Mouse (Mus musculus): ENCODE results near the gene Cipc.

Gene Cipc

DNA sequence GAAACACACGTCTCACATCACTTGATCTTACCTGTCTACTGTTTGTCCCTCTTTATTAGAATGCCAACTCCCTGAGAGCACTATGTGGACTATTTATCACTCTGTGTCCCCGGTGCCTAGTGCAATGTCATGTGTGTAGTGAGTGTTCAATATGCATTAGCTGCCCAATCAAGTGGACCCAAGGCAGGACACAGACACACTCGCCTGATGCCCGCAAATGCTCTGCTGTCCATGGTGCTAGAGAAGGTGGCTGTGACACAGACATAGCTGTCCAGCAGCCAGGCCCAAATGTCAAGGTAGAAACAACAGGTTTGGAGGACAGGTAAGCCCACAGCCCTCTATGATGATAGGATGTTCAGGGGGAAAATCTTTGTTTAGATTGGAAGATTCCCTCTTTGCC lies 47.3 kb downstream of the Cipc start:
- no peak for DNase-seq

- DNase-seq = no peak
These were observed 47.9 kb downstream of the Cipc start for GRCm38 (mm10) chr12:86994776-86995175.

- DNase-seq = no peak
These were observed 49.1 kb downstream of the Cipc start for GRCm38 (mm10) chr12:86995931-86996330.

DNA sequence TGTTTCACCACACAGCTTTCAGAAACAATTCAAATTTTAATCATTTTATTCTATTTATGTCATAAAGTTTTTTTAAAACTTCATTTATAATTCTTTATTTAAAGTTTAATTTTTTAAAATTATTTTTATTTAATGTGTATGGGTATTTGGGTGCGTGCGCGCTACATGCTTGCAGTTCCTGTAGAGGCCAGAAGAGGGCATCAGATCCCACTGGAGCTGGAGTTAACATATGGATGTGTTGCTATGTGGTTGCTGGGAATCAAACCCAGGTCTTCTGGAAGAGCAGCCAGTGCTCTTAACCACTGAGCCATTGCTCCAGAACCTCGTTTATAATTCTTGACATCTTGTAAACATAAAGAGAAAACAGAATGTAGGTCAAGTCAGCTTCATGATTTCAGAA lies 51.9 kb downstream of the Cipc start:
- DNase-seq = no peak

DNA sequence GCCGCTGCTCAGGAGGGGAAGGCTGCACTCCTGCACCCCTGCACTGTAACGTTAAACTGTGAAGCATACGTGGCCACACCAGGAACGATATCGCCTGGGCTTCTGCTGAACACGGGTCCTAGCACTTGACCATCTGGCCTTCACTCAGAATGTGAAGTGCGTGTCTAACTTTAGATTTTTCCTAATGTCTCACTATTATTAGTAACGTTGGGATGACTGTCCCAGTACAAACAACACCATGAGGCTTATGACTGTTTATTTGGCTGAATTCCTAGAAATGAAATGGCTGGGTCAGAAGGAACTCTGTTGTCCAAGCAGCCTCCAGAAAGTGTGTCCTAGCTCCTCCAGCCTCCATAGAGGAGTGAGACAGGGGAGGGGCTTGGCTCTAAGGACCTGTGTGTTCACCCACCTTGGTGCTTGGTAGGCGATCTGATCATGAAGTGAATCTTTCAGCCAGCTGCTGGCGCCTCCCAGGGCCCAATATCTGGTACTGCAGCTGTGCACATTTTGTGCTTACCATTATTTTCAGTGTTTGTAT lies 52.5 kb downstream of the Cipc start:
- no peak for DNase-seq

GRCm38 (mm10) chr12:87000151-87000839 lies 53.5 kb downstream of the Cipc start:
- no peak for DNase-seq

DNA sequence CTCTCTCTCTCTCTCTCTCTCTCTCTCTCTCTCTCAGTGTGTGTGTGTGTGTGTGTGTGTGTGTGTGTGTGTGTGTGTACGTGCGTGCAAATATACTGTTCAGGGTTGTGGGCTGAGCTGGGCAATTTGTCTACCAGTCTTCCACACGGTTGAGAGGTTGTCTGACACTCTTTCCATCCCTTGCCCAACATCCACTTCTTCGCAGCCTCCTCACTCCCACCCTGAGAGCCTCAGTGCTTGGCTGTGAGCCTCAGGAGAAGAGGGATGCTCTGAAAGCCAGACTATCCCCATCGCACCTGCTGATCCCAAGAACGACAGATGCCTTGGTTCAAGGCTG lies 54.0 kb downstream of the Cipc start:
- no peak for DNase-seq

DNA sequence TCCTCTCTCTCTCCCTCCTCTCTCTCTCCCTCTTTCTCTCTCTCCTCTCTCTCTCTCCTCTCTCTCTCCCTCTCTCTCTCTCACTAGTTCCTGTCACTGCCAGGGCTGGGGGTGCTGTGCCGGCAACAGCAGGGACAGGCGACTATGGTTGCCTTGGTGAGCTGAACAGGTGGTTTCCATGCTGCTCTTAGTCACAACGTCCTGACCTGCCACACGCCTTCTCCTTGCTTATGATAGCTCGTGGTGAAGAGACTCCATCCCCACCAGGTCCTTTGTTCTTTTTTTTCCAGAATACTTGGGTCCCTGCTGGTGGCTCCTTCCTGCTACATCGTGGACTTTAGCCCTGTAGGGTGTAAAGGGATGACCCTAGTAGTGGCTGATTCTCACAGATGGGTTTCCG lies 55.4 kb downstream of the Cipc start:
- no peak for DNase-seq

- DNase-seq = no peak
These were observed 56.0 kb downstream of the Cipc start for GRCm38 (mm10) chr12:87002815-87003214.

GRCm38 (mm10) chr12:87003606-87004005 lies 56.8 kb downstream of the Cipc start:
- DNase-seq = no peak

DNA sequence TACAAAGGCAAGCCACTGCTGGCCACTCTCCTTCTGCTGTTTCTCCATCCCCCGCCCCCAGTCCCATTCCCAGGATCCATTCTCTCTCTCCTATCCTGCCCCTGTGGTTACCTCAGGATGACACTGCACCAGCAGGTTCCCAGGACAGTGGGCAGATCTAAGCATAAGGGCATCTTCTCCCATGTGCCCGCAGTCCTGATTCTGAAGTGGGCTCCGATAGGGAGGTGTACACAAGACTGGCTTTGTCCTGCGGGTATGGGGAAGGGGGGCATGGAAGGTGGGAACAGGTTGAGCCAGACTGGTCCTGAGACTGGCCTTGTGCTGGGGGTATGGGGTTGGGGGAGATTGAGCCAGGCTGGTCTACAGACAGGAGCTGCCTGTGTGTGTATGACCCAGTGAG lies 57.8 kb downstream of the Cipc start:
- no peak for DNase-seq
